ENCODE assay signal across 20 mouse cellular contexts in the genomic region with DNA sequence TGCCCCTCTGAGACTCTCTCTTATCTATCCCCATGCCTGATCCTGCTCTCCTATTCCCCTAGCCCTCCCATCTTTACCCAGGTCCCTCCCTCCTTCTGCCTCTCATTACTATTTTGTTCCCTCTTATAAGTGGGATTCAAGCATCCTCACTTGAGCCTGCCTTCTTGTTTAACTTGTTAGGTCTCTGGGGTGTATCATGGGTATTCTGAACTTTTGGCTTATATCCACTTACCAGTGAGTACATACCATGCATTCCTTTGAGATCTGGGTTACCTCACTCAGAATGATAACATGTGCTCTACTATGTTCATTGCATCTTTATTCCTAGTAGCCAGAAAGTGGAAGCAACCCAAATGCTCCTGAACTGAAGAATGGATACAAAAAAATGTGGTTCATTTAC.
DNase-seq lines count a peak whose midpoint lies in the region; ATAC-seq lines count a peak whose summit lies in the region.
"Had no signal": no experiment of that assay in that cellular context is flagged by ENCODE, and none has a peak within 500 bp of the region (broad histone marks: within the 10 kb centered on the region; RNA-seq: fewer than 3 reads in every experiment).

No protein-coding gene starts in this region.

- H3K4me1 ChIP-seq in lung, embryonic 15.5 days, result no peaks in the 10 kb centered on the region
- H3K4me1 ChIP-seq: embryonic facial prominence, embryonic 10.5 days; embryonic facial prominence, embryonic 12.5 days; forebrain, embryonic 13.5 days; forebrain, embryonic 15.5 days had no signal

- no peak overlapping the region for H3K4me2 ChIP-seq in lung, embryonic 15.5 days
- H3K4me2 ChIP-seq: embryonic facial prominence, embryonic 12.5 days; forebrain, embryonic 13.5 days; forebrain, embryonic 15.5 days had no signal

- DNase-seq in lung, postnatal 4 days, result no peak
- DNase-seq in Muller cell, postnatal 12 days (ENCODE audit: inconsistent ontology term), result peak; percentile 35
- peak; percentile 1 for DNase-seq in yolk sac, embryonic 10.5 days (ENCODE audit: low spot score)
- DNase-seq in thymus, postnatal 4 days, result no peak
- DNase-seq: adrenal gland, adult 8-10 months; adrenal gland, postnatal 14 days; adrenal gland, postnatal 36 days; cerebellum, adult 11-12 months; cerebellum, adult 2 months; cerebellum, adult 9-10 months; cerebellum, postnatal 10 days; cerebellum, postnatal 25 days; forebrain, postnatal 0 days had no signal

- ATAC-seq in lung, embryonic 15.5 days (ENCODE audit: borderline replicate concordance, extremely low read depth, low FRiP score, low TSS enrichment), result peak; percentile 49; the same call in 1 of the 2 replicates
- ATAC-seq: activated CD4-positive, CD25-positive, alpha-beta regulatory T cell, adult 4 months; forebrain, embryonic 13.5 days; forebrain, embryonic 15.5 days; forebrain, postnatal 0 days; Patski had no signal

- H3K27me3 ChIP-seq in lung, embryonic 15.5 days, result no peaks in the 10 kb centered on the region
- H3K27me3 ChIP-seq: embryonic facial prominence, embryonic 12.5 days; forebrain, embryonic 13.5 days; forebrain, embryonic 15.5 days; Patski had no signal

- H3K9ac ChIP-seq in lung, embryonic 15.5 days, result no peak overlapping the region
- H3K9ac ChIP-seq: embryonic facial prominence, embryonic 12.5 days; forebrain, embryonic 13.5 days; forebrain, embryonic 15.5 days; forebrain, postnatal 0 days had no signal

- no peaks in the 10 kb centered on the region for H3K36me3 ChIP-seq in lung, embryonic 15.5 days
- H3K36me3 ChIP-seq: embryonic facial prominence, embryonic 10.5 days; embryonic facial prominence, embryonic 12.5 days; forebrain, embryonic 15.5 days had no signal

- H3K27ac ChIP-seq in lung, embryonic 15.5 days, result no peak overlapping the region
- H3K27ac ChIP-seq: embryonic facial prominence, embryonic 10.5 days; embryonic facial prominence, embryonic 12.5 days; forebrain, embryonic 13.5 days; forebrain, embryonic 15.5 days had no signal

- no peak overlapping the region for H3K4me3 ChIP-seq in lung, embryonic 15.5 days
- H3K4me3 ChIP-seq: embryonic facial prominence, embryonic 10.5 days; embryonic facial prominence, embryonic 12.5 days; forebrain, embryonic 13.5 days; forebrain, embryonic 15.5 days had no signal

- no peaks in the 10 kb centered on the region for H3K9me3 ChIP-seq in lung, embryonic 15.5 days
- H3K9me3 ChIP-seq: embryonic facial prominence, embryonic 10.5 days; embryonic facial prominence, embryonic 12.5 days; forebrain, embryonic 13.5 days; forebrain, embryonic 15.5 days had no signal

Comparison
In these comparisons a context has a peak if more than half of its experiments do, and no peak if none do; other contexts are left out.
1. DNase-seq: peak in Muller cell, postnatal 12 days (single experiment) and yolk sac, embryonic 10.5 days (single experiment); none in lung, postnatal 4 days (0 of 2) and thymus, postnatal 4 days (single experiment).